Mouse (Mus musculus) brown adipose tissue, adult 24 weeks (tissue): ENCODE data around the gene Cass4. TPM values are rescaled to one million over a fixed set of nuclear protein-coding genes. Genes with fewer than 3 reads are reported as not detected.
A peak's percentile ranks its signal among the peaks of the same experiment; 100 is the strongest.

Experiments
- H3K27ac ChIP-seq: fragments of 200-500 bp; replicated peaks from 2 replicates; pipeline ENCODE4 v1.5.1; 2012; ENCODE audit warnings: low read depth, mild to moderate bottlenecking, low read length
- H3K4me1 ChIP-seq: fragments of 200-500 bp; 2 replicates; pipeline ENCODE4 v1.6.1; 2012; ENCODE audit warnings: low read length, mixed read lengths; ENCODE audit not compliant: control insufficient read depth, insufficient read depth, insufficient read length
- H3K4me3 ChIP-seq: fragments of 200-500 bp; 2 replicates; pipeline ENCODE4 v1.5.1; 2012; ENCODE audit warnings: low read depth, mild to moderate bottlenecking, low read length, moderate library complexity; ENCODE audit not compliant: insufficient read depth
- polyA plus RNA-seq: library from polyadenylated mRNA; stranded (reverse); fragments of >200 nt; gene quantifications from 2 replicates; pipeline ENCODE4 v1.2.4, GENCODE M21; 2012; ENCODE audit not compliant: missing spikeins, insufficient read depth, insufficient read length

The Cass4 gene
- polyA plus RNA-seq, 1 experiment: 0.75 TPM

DNA sequence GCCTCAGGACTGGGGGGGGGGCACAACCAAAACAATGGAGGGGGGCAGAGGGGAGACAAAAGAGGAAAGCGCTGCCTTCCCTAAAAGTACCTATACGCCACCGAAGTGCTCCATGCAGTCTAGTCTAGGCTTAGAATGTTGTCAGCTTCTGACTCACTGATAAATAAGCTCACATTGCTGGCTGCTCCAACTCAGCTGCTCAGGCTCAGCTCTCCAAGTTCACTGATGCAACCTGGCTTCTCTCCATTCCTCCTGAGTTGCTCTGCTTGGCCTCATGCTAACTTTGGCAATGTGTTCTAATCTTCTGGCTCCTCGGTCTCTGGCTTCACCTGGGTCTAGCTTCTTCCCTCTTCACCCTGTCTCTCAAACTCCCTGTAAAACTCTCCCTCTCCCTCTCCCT is 17.0 kb upstream of the Cass4 start:
- Histone ChIP-seq H3K4me1 (no peaks in the 10 kb centered on the region), H3K4me3 (no peak overlapping the region), H3K27ac (no peak overlapping the region)

DNA sequence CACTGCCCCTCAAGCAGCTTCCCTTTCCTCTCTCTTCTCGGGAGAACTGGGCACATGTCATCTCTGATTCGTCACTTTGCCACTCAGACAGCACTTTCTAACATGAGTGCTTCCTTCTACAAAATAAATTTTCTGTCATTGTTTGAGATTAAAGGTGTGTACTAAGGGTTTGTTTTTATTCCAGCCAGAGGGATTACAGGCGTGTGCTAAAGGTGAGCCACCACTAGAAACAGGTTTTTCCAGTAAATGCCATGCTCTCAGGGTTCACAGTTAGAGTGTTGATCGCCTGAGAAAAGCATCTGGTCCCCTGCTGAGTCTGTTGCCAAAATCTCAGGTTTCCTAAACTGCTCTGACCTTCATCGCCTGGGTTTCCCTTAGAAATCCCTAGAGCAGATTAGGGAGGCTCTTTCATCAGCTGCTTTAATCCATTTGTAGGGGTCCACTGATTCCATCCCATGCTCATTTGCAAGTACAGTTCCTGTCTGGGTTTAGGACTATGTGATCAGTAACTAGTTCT is 16.5 kb upstream of the Cass4 start:
- no peak overlapping the region for H3K27ac ChIP-seq
- no peak overlapping the region for H3K4me3 ChIP-seq
- H3K4me1 ChIP-seq: no peaks in the 10 kb centered on the region

DNA sequence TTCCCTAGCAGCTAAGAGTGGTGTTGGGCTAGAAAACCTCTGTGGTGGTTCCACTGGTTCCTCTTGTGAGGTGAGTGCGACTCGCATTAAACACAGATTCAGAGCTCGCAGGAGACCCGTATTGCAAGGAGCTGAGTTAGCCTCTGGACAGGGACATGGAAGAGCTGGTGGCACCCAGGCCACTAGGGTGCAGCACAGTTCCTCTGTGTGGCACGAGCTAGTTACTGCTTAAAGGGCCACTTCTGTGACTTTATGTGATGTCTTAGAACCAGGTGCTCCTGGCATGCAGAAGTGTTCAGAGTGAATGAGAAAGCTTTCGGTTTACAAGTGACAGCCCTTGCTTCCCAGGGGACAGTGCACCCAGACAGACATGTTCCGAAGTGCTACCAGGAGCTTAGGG is 15.3 kb upstream of the Cass4 start:
- Histone ChIP-seq H3K27ac (no peak overlapping the region), H3K4me1 (no peaks in the 10 kb centered on the region), H3K4me3 (no peak overlapping the region)

DNA sequence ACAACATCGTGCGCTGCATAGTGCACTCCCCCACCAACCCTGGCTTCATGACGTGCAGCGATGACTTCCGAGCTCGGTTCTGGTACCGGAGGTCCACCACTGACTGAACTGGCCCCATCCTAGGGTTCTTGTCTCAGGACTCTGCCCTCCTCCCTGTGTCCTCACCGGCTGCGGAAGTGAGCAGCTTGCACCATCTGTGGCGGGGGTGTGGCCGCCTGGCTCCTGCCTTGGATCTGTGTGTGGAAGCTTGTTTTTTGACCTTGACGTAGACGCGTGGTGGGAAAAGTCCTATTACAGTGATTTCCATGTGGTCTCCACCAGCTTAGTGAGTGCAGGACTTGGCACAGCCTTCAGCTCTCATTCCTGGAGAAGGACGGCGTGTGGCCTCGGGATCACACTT is 13.1 kb upstream of the Cass4 start:
- Histone ChIP-seq H3K27ac (no peak overlapping the region), H3K4me3 (no peak overlapping the region), H3K4me1 (no peaks in the 10 kb centered on the region)

DNA sequence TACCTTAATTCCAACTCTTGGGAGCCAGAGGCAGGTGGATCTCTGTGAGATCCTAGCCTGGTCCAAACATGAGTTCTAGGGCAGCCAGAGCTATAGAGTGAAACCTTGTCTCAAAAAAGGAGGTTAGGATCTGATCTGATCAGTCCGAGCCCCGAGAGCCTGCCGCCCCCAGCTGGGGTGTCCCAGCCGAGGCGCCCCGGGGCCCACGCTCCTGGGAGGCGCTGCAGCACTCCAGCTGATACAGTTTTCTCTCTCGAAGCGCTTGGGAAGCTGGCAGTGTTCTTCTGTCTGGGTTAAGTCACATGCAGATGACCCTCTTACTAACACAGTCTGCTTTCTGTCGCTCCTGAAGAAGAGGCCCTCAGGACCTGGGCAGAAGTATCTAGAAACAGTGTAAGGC is 12.3 kb upstream of the Cass4 start:
- no peak overlapping the region for H3K4me3 ChIP-seq
- H3K4me1 ChIP-seq: no peaks in the 10 kb centered on the region
- H3K27ac ChIP-seq: no peak overlapping the region

DNA sequence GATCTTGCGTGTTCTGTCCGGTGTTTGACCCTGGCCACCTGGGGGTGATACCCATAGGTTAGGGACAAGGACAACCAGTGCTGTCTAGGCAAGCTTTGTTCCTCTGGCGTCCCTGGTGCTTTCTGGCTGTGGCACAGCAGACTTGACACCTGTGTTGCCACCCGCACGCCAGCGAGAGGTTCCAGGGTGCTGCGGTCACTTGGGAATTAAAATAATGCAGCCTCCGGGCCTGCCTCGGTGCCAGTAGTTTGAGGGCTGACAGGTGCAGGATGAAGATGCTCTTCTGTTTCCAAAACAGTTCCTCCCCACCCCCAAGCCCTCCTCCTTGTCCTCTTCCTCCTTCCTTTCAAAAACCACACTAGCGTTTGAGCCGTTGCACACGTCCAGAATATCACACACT is 11.7 kb upstream of the Cass4 start:
- Histone ChIP-seq H3K4me3 (no peak overlapping the region), H3K4me1 (no peaks in the 10 kb centered on the region), H3K27ac (no peak overlapping the region)

DNA sequence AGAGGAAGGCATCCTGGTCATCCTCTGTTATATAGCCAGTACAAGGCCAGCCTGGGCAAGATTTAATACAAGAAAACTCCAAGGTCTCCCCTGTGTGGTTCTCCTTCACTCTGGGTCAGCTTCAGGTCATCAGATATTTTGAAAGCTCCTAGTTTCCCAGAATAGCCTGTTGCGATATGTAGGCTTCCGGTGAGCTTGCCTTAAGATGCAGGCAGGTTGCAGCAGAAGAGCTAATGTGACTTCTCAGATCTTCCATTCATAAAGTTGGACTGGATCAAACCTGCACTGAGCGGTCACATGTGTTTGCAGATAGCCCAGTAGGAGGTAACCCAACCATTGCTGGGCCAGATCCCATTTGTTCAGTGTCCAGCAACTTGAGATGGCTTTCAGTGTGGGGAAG is 8.9 kb upstream of the Cass4 start:
- no peaks in the 10 kb centered on the region for H3K4me1 ChIP-seq
- no peak overlapping the region for H3K27ac ChIP-seq
- no peak overlapping the region for H3K4me3 ChIP-seq

DNA sequence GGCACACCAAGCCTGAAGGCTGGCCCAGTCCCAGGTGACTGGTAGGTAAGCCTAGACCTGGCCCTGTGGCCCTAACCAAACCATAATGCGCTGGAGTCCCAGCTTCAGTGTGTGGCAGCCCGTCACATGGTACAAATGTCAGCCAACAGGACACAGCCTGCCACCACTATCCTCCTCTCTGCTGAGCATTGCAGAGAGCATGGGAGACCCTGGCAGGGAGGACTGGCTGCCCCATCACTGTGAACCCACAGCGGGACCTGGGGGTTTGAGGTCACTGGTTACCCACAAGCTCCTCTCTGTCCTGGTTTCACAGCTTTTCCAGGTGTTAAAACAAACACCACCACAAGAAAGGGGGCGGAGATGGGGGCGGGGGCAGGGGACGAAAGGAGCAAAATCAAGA is 3.3 kb upstream of the Cass4 start:
- no peak overlapping the region for H3K27ac ChIP-seq
- H3K4me1 ChIP-seq: no peaks in the 10 kb centered on the region
- H3K4me3 ChIP-seq: no peak overlapping the region

DNA sequence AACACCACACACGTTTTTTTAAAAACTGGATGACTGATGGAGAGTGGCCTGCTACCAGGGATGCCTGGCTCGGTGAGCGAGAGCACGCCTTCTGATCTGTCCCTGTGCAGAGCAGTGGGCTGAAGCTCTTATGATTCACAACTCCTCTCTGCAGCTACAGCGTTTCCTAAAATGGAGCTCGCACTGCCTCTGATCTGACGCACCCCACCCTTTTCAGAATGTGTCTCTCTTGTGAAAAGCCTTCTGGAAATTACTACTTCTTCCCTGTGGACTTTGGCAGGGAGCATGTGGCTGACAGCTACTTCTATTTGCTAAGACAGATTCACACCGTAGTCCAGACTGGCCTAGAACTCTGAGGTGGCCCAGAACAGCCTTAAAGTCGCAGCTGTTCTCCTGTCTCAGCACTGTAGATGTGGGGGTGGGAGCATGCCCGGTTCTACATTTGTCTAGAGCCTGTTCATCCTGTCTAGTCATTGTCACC is 1.5 kb upstream of the Cass4 start:
- 0 out of 2 replicates have a peak overlapping the region, but pooled peaks have one; percentile 33 for H3K27ac ChIP-seq
- no peaks in the 10 kb centered on the region for H3K4me1 ChIP-seq
- no peak overlapping the region for H3K4me3 ChIP-seq

DNA sequence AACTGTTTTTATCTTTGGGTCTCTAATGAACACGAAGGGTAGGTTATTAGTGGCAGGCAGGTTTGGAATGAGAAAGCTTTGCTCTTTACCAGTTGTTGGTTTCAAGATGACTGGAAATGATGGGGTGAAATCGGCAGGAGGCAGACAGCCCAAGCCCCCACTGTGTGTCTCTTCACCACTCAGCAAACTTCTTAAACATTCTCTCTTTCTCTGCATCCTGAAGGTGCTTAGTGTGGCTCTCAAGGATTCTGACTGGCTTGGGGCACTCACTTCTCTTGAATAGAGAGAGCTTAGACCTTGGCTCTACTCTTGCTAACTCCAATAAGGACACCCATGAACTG is 428 bp downstream of the Cass4 start:
- H3K4me3 ChIP-seq: peak overlapping the region; percentile 46
- H3K4me1 ChIP-seq: no peaks in the 10 kb centered on the region
- peak overlapping the region; percentile 68; the same call in 1 of the 2 replicates for H3K27ac ChIP-seq

DNA sequence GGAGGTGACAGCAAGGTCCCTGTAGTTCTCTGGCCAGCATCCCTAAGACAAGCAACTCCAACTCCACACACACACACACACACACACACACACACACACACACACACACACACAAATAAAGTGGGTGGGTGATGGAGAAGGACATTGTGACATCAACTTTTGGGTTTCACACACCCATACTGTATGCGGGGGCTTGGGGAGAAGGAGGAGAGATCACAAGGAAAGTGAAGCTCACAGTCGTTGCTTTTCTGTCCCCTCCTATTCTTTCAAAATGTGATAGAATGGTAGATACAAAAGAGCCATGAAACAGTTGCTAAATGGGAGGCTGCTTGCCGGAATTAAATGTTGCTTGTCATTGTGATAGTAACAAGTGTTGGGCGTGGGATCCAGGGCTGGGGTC is 1.1 kb downstream of the Cass4 start:
- Histone ChIP-seq H3K27ac (peak overlapping the region; percentile 39), H3K4me3 (peak overlapping the region; percentile 46; the same call in 1 of the 2 replicates), H3K4me1 (0 out of 2 replicates have a peak, but pooled peaks cover 1% of the 10 kb centered on the region)

DNA sequence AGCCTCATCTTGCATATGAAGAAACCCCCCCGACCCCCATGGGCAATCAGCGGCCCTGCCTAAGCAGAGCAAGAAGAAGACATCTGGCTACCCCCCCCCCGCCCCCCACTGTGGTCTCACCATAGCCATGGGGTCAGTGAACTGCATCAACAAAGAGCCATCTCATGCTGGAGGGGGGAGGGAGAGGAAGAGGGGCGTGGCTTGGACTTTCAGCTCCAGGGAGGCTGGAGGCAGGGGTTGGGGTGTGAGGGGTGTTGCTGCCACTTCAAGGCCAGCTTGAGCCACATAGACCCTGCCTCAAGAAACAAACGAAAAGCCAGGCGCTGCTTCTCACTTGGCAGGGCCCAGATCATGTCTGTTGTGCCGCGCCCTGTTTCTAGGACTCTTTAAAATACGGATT is 2.4 kb downstream of the Cass4 start:
- peaks cover 5% of the 10 kb centered on the region; the same call in 1 of the 2 replicates for H3K4me1 ChIP-seq
- H3K4me3 ChIP-seq: no peak overlapping the region
- no peak overlapping the region for H3K27ac ChIP-seq

DNA sequence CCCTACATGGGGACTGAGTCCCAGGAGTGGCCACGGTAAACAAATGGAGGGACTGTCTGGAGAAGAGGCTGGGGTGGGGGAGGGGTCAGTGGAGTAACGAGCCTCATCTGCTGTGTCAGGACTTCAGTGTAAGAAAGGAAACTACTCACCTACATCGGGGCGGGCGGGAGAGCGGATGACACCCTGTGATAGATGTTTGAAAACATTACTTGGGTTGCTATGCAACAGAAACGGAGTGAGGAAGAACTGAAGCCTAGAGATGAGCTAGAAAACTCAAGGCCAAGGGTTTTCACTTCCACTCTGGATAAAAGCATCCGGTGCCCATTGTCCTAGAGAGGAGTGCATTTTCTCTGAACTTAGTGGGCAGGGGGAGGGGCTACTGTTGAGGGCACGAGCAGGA is 6.3 kb downstream of the Cass4 start:
- Histone ChIP-seq H3K27ac (peak overlapping the region; percentile 75), H3K4me3 (no peak overlapping the region), H3K4me1 (peaks cover 5% of the 10 kb centered on the region; the same call in 1 of the 2 replicates)

DNA sequence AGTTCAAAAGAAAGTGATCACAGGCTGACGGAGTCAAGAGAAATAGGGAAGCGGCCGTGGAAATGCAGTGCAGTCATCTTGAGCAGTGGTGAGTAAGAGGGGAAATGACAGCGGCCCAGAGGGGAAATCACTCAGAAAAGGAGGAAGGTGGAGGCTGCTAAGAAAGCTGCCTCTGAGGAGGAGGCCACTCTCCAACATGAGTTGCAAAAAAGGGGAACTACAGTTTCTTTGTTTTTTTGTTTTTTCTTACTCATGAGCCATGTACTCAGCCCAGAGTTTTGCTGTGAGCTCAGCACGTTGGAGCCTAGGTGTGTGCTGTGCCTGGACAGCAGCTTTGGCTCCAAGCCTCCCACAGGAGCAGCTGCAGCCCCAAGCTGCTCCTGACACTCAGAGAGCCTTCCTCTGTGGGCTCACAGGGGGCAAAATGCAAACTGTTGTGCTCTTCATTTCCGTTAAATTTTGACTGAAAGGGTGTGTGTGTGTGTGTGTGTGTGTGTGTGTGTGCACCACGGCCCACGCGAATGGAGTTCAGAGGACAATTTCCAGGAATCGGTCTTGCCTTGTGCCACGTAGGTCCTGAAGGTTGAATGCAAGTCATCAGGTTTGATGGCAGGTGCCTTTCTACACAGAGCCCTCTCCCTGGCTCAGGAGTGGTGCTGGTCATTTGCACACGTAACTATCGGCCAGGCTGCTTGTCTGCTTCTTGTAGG is 7.7 kb downstream of the Cass4 start:
- Histone ChIP-seq H3K27ac (peak overlapping the region; percentile 80), H3K4me1 (peaks cover 5% of the 10 kb centered on the region; the same call in 1 of the 2 replicates), H3K4me3 (no peak overlapping the region)

DNA sequence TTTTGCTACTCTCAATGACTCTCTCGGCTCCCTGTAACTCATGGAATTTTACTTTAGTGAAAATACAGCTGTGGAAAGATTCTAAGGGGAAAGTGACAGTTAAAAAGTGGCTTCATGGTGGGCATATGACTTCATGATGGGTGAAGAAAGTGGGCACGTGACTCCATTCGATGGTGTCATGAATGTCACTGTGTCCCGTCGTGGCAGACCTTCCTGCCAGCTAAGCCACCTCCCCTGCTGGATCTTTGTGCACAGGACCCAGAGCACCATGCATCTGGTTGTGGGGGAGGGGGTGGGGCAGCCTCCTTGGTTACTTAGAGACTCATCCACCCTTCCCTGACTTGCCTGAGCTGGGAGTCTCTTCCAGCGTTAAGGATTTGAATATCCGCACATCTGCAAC is 10.6 kb downstream of the Cass4 start:
- no peak overlapping the region for H3K4me3 ChIP-seq
- H3K27ac ChIP-seq: no peak overlapping the region
- peaks cover 5% of the 10 kb centered on the region; the same call in 1 of the 2 replicates for H3K4me1 ChIP-seq

DNA sequence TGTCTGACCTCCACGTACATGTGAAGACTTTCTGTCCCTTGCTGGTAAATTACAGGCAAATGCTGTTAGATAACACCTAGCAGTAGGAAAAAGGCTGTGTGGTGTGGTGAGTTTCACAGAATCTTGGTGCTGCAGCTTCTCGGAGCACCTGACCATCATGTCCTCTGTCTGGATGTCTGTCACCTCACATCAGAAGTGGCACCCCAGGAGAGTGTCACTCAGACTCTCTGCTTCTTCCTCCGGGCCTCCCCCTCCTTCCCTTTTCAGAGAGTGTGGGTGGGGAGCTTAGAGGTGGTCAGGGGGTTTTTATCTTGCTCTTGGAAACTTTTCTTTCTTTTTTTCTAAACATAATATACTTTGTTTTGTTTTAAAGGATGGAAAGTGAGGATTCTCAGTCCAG is 11.4 kb downstream of the Cass4 start:
- H3K27ac ChIP-seq: no peak overlapping the region
- peaks cover 2% of the 10 kb centered on the region; the same call in 1 of the 2 replicates for H3K4me1 ChIP-seq
- no peak overlapping the region for H3K4me3 ChIP-seq
